Mouse (Mus musculus): ENCODE results near the gene Olfr792. TPM values are rescaled to one million over a fixed set of nuclear protein-coding genes. Genes with fewer than 3 reads are reported as not detected.

Olfr792 gene
- not detected in 3 replicates for total RNA-seq (2017)

DNA sequence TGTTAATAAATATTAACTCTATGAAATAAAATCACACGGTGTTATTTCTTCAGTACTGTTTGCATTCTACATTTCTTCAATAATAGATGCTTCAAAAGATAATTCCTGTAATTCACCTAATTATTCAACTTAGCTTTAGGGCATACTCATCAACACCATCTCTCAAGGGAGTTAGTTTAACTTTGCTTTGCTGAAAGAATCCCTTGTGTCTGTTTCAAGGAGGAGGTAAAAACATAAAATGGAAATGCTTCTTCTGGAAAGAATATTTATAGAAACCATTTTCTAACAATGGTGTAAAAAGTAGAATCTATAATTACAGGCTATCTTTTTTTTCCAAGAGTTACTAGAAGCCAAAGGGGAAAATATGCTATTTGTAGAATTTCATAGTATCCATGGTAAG lies at the start of gene Olfr792:
Gene Olfr792, plus strand, starts transcription at position 301 of the 400 bp plus-strand sequence.
- ATAC-seq (replicated peaks; ENCODE audit: insufficient number of reproducible peaks, low FRiP score, low TSS enrichment, poor library complexity, severe bottlenecking) = no peak

- no peak for ATAC-seq (replicated peaks; ENCODE audit: insufficient number of reproducible peaks, low FRiP score, low TSS enrichment, poor library complexity, severe bottlenecking)
Observed at GRCm38 (mm10) chr10:129490101-129490500, 48.9 kb upstream of the Olfr792 start.

GRCm38 (mm10) chr10:129498192-129498591 lies 40.8 kb upstream of the Olfr792 start, which contains the start of gene Olfr790:
TSS of gene Olfr790 (plus strand) at chr10:129498492.
- no peak for ATAC-seq (replicated peaks; ENCODE audit: insufficient number of reproducible peaks, low FRiP score, low TSS enrichment, poor library complexity, severe bottlenecking)

DNA sequence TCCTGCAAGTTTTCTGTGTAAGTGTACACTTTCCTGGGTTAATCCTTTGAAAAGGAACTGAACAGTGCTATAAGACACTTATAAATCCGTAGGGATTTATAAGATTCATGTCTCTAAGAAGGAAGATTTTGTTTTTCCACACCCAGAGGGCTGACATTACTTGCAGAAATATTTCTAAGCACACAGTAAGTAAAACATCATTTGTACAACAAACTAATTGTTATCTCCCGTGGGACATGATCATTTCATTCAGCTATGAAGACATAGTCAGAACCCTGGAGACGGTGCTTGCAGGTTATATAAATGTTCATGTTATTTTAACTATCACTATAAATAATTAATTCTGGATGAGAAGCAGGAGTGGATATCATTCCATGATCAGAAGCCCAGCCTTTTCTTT lies 17.5 kb upstream of the Olfr792 start, which contains the start of gene Olfr791:
Gene Olfr791, plus strand, starts transcription at position 301 of the 400 bp plus-strand sequence.
- no peak for ATAC-seq (replicated peaks; ENCODE audit: insufficient number of reproducible peaks, low FRiP score, low TSS enrichment, poor library complexity, severe bottlenecking)

DNA sequence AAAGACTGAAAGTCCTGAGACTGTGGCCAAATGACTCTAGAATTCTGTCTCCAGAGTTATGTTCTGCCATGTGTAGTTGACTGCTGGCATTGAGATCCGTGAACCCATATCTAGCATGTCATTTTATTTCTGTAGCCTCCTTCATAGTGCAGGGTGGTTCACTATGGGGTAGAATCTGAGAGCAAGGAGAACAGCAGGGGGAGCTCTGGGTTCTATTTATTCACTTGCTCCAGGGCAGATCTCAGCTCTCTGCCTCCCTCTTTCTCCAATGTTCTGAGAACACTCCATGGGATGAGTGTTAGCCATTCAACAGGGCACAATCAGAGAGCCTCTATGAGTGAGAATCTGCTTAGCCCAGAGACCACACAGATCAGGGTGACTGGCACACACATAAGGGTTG lies 10.4 kb downstream of the Olfr792 start:
- no peak for ATAC-seq (replicated peaks; ENCODE audit: insufficient number of reproducible peaks, low FRiP score, low TSS enrichment, poor library complexity, severe bottlenecking)

DNA sequence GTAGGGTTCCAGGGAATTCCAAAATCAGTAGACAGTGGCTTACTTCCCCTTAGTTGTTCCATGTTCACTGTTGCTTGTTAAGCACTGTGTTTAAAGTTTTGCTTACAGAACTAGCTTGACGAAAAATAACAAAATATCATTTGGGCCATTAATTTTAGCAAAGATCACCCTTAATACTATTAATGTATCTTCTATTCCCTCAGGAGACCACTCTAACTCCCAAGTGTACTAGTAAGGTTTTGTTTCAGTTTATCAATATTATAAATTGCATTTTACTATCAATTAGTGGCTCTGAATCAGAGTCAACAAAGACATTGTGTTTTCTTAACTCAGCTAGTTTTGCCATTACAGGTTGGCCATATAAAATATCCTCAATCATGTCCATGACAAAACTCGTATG lies 28.4 kb downstream of the Olfr792 start, which contains the start of gene Olfr794:
Gene Olfr794, plus strand, starts transcription at position 301 of the 400 bp plus-strand sequence.
- no peak for ATAC-seq (replicated peaks; ENCODE audit: insufficient number of reproducible peaks, low FRiP score, low TSS enrichment, poor library complexity, severe bottlenecking)

- ATAC-seq (replicated peaks; ENCODE audit: insufficient number of reproducible peaks, low FRiP score, low TSS enrichment, poor library complexity, severe bottlenecking) = no peak
Observed at GRCm38 (mm10) chr10:129577066-129577465, 38.1 kb downstream of the Olfr792 start.

Other genes starting within 250 kb of the Olfr792 start
- not detected in 3 replicates for gene Olfr780, start 221.0 kb upstream of the Olfr792 start, total RNA-seq (2017)
- gene Olfr781, start 210.3 kb upstream of the Olfr792 start, total RNA-seq (2017) = not detected in 3 replicates
- gene Olfr782, start 190.3 kb upstream of the Olfr792 start, total RNA-seq (2017) = not detected in 3 replicates
- 0.19 TPM in 1 of 3 replicates, not detected in the others for gene Olfr784, start 155.1 kb upstream of the Olfr792 start, total RNA-seq (2017)
- gene Olfr785, start 133.7 kb upstream of the Olfr792 start, total RNA-seq (2017) = not detected in 3 replicates
- gene Olfr786, start 111.9 kb upstream of the Olfr792 start, total RNA-seq (2017) = not detected in 3 replicates
- gene Olfr787, start 77.3 kb upstream of the Olfr792 start, total RNA-seq (2017) = not detected in 3 replicates
- gene Olfr788, start 68.2 kb upstream of the Olfr792 start, total RNA-seq (2017) = not detected in 3 replicates
- gene Olfr789, start 54.4 kb upstream of the Olfr792 start, total RNA-seq (2017) = not detected in 3 replicates
- gene Olfr790, start 40.7 kb upstream of the Olfr792 start, total RNA-seq (2017) = not detected in 3 replicates
- not detected in 3 replicates for gene Olfr791, start 17.4 kb upstream of the Olfr792 start, total RNA-seq (2017)
- 0.10 TPM in 1 of 3 replicates, not detected in the others for gene Olfr794, start 28.5 kb downstream of the Olfr792 start, total RNA-seq (2017)
- not detected in 3 replicates for gene Olfr796, start 73.4 kb downstream of the Olfr792 start, total RNA-seq (2017)
- gene Olfr798, start 88.8 kb downstream of the Olfr792 start, total RNA-seq (2017) = not detected in 3 replicates
- 0.43 TPM in 1 of 3 replicates, not detected in the others for gene Olfr799, start 98.3 kb downstream of the Olfr792 start, total RNA-seq (2017)
- gene Olfr800, start 118.5 kb downstream of the Olfr792 start, total RNA-seq (2017) = not detected in 3 replicates
- gene Olfr801, start 134.7 kb downstream of the Olfr792 start, total RNA-seq (2017) = not detected in 3 replicates
- not detected in 3 replicates for gene Olfr802, start 149.0 kb downstream of the Olfr792 start, total RNA-seq (2017)
- gene Olfr803, start 155.1 kb downstream of the Olfr792 start, total RNA-seq (2017) = not detected in 3 replicates
- gene Olfr804, start 164.0 kb downstream of the Olfr792 start, total RNA-seq (2017) = not detected in 3 replicates
- not detected in 3 replicates for gene Olfr805, start 190.2 kb downstream of the Olfr792 start, total RNA-seq (2017)
- gene Olfr806, start 202.8 kb downstream of the Olfr792 start, total RNA-seq (2017) = not detected in 3 replicates
- not detected in 3 replicates for gene Olfr807, start 218.6 kb downstream of the Olfr792 start, total RNA-seq (2017)
- gene Olfr808, start 226.3 kb downstream of the Olfr792 start, total RNA-seq (2017) = not detected in 3 replicates
- gene Olfr809, start 235.5 kb downstream of the Olfr792 start, total RNA-seq (2017) = not detected in 3 replicates